Mouse (Mus musculus): ENCODE measurements around the gene Zdhhc23. TPM values are rescaled to one million over a fixed set of nuclear protein-coding genes. Genes with fewer than 3 reads are reported as not detected.

Gene Zdhhc23
- total RNA-seq, 2 experiments from 2014 or later: 1.6 to 6.0 TPM

DNA sequence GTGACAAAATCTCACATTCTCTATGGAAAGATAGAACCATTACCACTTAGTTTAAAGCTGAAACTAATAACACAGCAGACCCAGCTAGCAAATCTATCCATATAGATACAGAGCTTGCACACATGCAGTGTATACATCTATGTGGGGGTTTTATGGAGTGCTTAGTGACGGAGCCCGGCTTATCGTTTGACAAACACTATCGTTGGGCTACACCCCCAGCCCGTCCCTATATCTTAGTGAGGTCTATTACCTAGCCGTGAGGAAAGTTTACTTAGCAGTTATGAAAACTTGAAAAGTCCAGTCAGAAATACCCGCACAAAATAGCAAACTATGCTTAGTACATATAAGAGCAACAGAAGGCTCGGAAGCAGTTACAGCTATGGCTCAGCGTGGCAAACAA is 7.8 kb downstream of the Zdhhc23 start:
- no peak for DNase-seq
- intact Hi-C loops (cut with DNase I; ENCODE audit: low total_unique reads): no loop called here

DNA sequence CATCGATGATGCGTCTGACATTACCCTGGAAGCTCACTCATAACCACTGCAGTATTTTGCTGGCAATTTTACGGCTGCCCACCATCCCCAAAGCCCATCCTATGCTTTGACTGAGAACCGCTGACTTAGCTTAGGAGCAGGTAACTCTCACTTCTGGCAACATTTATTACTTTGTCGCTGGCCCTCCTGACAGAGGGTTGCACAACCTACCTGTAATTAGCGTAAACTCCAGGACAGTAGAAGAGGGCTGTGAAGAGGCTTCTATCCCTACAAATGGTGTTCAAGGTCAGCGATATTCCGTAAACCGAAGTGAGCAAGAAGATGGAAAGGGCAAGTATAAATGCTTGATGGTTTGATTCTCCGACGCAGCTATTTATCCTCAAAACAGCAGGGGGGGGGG is 8.4 kb downstream of the Zdhhc23 start:
- no peak for DNase-seq
- intact Hi-C loops (cut with DNase I; ENCODE audit: low total_unique reads): no loop called here

DNA sequence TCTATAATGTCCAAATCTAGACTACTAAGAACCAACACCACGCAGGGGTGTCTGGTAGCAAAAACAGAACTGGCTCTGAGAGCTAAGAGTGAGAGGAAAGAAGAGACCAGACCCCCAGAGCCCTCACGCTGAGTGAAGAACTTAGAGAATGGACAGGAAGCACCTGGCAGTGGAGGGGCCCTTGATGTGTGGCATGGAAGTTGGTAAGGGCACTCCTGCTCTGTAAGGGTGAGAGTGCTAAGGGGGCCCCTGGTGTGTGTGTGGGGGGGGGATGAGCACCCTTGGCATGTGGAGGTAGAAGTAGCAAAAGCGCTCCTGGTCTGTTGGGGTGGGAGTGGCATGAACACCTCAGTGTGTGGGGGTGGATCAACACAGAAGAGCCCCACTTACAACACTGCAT is 9.2 kb downstream of the Zdhhc23 start:
- intact Hi-C loops (cut with DNase I; ENCODE audit: low total_unique reads): no loop called here
- no peak for DNase-seq

DNA sequence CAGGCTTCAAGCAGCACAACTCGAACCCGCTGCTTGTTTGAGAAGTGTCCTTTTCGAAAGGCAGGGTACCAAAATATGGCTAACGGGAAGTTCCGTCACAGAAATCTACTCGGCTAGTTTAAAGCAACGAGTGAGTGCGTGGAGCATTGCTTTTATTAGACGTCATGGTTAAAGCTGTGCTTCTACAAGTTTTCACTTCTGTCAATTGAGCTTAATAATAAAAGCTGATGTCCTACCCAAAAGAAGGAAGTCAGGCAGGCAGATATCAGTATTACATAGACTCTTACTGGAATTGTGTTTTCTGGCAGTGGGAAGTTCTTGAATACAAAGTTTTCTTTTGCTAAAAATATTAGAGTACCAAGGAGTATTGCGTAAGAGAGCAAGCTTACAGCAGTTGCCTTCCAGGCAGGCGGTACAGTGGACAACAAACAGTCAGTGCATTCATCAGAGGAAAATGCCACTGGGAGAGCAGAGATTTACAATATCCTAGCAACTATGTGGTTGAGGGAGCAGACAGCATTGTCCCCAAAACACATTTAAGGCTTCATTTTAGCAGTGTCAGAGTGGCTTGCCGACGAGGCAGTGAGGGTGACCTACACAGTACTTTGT is 13.7 kb downstream of the Zdhhc23 start:
- intact Hi-C loops (cut with DNase I; ENCODE audit: low total_unique reads): no loop called here
- no peak for DNase-seq

DNA sequence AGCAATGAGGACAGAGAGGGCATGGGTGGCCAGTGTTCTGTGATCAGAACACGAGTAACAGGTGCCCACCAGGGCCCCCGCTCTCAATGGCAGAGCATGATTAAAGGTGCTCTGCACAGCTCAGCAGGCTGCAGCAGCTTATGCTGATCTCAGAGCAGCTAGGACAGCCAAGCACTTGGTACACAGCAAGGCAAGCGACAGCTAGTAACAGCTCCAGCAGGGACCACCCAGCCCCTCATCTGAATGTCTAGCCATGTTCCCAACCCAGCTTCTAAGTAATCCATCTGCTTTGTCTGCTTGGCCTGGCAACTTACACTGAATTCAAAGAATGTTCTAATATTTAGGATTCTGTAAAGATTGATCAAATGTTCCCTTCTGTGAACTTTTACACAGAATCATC is 15.8 kb downstream of the Zdhhc23 start:
- DNase-seq: no peak
- intact Hi-C loops (cut with DNase I; ENCODE audit: low total_unique reads): no loop called here

DNA sequence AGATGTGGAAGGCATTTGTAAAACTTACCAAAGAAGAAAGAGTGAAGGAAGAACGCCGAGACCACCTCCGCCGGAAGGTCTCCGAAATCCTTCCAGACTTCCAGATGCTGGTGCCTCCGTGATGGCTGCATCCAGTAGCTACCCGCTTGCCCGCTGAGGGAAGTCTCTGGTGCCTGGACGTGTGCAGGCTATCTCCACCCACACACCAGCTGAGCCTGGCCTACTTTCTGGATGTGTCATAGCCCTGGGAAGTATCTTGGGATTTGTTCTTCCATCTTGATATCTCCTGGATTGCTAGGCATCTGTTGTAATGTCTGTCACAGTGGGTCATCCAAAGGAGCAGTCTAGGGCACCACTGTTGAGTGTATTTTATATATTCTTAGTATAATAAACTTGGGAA is 16.3 kb downstream of the Zdhhc23 start:
- no peak for DNase-seq
- intact Hi-C loops (cut with DNase I; ENCODE audit: low total_unique reads): no loop called here

DNA sequence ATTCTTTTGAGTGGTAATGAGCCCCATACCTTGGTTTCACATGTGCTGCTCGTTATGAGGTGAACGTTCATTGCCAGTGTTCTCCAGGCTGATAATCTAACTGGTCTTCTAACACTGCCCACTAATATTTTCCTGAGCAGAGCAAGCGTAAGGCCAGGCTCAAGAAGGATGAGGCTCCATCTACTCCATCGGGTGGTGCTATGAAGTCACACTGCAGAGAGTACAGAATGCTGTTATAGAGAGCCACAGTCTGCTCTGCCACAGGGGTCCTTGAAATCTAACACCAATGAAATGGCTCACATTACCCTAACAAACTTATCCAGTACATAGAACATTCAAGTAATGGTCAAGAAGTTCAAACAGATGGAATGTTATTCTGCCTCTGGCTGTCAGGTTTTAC is 21.6 kb downstream of the Zdhhc23 start:
- no peak for DNase-seq
- intact Hi-C loops (cut with DNase I; ENCODE audit: low total_unique reads): no loop called here

DNA sequence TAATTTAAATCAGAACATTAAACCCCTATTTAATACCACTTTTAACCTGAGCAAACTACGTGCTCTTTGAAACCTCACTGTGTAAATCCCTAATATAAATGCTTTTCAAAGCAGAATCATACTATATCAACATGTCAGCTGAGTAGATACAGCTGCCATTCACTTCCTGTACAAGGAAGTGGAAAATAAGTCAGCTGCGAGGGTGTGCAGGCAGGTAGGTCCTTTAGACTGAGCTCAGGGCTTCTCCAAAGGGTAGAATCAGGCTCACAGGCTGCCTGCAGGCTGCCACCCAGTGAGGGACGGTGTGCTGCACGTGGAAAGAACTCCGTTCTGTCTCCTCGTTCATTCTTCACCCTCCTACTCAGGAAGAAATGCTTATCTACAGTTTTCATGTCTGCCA is 24.7 kb downstream of the Zdhhc23 start:
- no peak for DNase-seq
- intact Hi-C loops (cut with DNase I; ENCODE audit: low total_unique reads): no loop called here

DNA sequence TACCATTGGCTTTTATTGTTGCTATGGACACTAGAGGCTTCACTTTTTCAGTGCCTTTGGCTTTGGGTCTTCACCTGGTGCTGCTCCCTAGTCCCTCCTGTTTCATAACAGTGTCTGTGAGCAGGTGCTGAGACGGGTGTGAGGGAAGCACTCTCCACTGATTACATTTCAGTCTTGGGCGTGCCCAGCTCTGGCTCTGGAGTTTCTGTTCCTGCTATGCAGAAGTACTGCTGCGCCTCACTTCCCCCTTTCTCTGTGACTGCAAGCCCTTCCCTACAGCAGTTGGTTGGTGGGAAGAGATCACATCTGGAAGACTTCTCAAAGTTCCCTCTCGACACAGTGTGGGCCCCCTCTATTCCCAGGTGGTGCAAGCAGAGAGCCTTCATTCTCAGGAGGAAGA is 28.0 kb downstream of the Zdhhc23 start:
- intact Hi-C loops (cut with DNase I; ENCODE audit: low total_unique reads): no loop called here
- no peak for DNase-seq

DNA sequence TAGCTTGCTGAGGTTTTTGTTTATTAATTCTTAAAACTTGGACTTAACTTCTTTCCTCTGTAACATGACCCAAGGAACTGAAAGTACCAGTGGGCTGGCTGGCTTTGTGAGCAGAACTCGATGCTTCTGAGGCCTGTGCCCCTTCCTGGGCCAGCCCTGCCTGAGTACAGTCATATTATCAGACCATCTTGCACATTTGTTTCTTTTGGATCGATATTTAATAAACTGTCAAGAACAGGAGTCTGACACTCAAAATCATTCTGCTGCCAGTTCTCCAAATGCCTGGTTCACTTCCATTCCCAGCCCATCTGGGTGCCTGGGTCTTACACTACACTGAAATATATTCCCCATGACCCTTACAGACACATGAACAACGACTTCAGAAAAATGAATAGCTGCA is 33.7 kb downstream of the Zdhhc23 start:
- intact Hi-C loops (cut with DNase I; ENCODE audit: low total_unique reads): no loop called here

DNA sequence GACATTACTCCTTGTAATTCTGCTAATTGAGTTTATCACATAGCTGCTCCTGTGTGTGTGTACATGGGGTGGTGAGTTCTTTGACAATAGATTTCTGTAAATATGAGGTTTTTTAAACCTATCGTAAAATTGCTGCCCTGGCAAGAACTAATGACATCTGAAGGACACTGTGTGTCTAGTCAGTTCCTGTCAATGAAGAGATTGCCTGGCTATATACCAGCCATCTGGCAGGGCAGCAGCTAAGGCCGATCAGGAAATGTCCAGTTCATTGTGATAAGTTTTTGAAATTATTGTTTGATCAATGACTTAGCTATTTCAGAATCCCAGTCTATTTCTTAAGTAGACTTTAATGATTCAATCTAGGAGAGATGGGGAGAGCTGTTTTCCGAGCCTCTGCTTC is 34.2 kb downstream of the Zdhhc23 start:
- no peak for DNase-seq
- intact Hi-C loops (cut with DNase I; ENCODE audit: low total_unique reads): no loop called here

More for the DNA sequence above, 33.7 kb downstream of the Zdhhc23 start:
- DNase-seq: no peak

DNA sequence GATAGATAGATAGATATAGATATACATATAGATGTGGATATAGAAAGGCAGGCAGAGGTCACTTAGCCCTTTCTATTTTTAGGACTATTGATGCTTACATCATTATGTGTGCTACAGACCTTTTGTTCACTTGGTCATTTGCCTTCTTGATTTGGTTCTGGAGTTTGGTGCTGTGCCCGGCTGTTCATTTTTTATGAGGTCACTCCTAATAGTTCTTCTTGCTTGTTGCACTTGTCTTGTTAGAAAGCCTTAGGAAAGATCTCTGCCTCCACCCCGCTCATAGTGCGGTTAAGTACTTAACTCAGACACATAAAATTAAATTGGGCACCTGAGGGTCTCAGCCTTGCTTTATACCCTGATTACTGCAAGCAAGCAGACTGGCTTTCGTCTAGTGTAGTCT is 38.7 kb downstream of the Zdhhc23 start:
- DNase-seq: no peak
- intact Hi-C loops (cut with DNase I; ENCODE audit: low total_unique reads): no loop called here

DNA sequence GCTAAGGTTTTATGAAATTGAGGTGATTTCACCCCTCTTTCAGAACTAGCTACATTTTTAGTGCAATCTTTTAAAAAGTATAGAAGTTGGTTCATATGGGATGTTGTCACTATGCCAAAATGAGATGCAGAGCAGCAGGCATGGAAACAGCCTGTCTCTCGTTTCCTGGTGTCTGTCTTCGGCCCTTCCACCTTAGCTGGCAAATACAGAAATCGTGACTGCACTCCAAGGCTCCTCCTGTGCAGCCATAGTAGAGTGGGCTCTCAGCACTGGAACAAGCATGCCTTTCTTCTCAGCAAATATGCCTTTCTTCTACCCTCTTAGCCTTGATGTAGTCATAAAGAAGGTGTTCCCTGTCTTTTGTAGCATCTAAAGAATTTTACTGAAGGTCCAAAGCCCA is 43.7 kb downstream of the Zdhhc23 start:
- DNase-seq: no peak
- intact Hi-C loops (cut with DNase I; ENCODE audit: low total_unique reads): no loop called here

DNA sequence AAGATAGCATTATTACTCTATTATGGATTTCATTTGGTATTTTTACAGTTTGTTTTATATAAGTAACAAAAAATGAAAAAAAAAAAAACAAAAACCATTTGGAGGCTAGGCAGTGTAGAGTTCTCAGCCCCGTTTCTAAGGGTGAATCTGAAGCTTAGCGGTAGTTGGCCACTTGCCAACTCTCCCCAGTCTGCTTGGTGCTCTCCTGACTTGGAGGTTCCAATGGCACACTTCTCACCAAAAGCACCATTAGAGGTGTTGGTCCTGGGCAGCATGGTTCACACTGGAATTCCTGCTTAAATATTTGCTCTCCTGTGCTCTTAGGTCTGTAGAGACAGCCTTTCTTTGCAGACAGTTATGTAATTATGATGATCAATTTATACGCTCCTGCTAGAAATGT is 44.2 kb downstream of the Zdhhc23 start:
- intact Hi-C loops (cut with DNase I; ENCODE audit: low total_unique reads): no loop called here
- no peak for DNase-seq

DNA sequence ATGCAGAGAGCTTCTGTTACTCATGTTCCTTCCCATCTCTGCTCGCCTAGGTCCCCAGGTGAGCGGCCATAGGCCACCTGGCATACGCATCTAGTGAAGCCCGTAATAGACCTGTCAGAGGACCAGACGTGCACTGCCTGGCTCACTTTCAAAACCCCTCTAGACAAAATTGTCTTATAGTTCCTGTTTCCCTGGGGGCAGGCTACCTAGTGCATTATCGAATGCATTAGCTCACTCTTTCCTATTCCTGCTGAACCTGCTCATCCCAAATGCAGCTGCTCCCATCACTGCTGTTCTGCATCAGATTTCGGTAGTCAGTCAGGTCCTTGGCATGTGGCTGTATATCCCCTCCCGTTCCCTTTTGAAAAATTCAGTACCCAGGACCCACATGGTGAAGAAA is 44.7 kb downstream of the Zdhhc23 start:
- no peak for DNase-seq
- intact Hi-C loops (cut with DNase I; ENCODE audit: low total_unique reads): no loop called here

DNA sequence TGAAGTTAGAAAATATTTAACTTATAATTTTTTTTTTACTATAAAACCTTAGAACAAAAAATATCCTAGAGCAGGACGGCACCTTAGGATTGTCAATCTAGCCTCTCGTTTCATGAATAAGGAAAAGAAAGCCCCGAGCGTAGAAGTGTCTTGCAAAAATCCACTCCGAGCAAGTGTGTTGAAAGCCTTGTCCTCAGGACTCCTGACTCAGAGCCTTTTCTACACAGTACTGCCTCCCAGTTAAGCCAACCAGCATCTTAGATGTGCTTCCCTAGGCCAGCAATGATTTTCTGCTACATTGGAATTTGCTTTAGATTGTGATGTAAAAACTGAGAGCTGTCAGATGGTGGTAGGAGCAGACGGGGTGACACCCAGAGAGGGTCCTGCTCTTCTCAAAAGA is 46.5 kb downstream of the Zdhhc23 start:
- intact Hi-C loops (cut with DNase I; ENCODE audit: low total_unique reads): no loop called here
- DNase-seq: no peak

DNA sequence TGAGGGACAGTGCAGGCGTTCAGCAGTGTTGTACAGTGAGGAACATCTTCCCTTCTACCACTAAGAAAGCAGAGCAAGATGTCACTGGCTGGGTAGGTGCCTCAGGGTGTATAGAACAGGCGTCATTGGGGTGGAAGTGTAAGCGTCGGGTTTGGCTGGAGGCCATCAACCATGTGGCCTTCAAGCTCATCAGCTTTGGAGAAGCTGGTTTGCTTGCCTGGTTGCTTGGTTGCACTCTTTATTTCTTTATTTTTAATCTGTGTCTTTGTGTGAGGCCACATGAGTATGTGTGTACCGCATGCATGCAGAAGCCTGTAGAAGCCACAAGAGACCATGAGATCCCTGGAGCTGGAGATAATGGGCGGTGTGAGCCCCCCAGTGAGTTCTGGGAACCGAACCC is 47.3 kb downstream of the Zdhhc23 start:
- no peak for DNase-seq
- intact Hi-C loops (cut with DNase I; ENCODE audit: low total_unique reads): no loop called here

DNA sequence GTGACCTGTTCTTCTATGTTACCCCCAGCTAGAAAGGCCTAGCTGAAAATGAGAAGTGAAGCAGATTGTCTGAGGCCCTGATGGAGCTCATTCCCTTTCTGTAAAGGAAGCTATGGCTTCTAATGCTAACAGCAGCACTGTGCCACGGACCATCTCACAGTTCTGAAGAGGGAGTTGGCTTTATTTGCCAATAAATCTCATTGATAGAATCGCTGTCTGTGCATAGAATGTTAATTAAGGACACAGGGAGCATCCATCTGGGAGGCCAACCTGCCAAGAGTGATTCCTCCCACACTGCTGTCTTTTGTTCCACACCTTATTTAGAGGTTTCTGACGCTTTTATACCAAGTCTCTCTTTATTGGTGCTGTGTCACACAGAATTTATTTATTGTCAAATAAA is 48.1 kb downstream of the Zdhhc23 start:
- intact Hi-C loops (cut with DNase I; ENCODE audit: low total_unique reads): no loop called here
- no peak for DNase-seq

DNA sequence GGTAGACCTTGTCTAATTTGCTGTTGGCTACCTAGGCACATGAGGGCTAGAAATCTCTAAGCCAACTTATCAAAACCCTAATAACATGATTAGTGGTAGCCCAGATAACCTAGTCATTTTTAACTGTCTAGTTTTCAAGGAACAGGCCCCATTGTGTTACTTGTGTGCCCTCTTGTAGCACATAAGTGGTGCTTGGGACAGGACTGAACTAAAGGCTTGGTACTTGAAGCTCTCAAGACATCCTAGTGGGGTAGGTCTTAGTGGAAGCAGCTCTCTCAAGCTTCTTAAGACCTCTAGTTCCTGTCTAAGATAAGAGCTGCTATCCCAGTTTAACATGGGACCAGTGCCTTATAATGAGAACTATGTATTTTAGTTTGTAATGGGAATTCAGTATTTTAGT is 49.0 kb downstream of the Zdhhc23 start:
- intact Hi-C loops (cut with DNase I; ENCODE audit: low total_unique reads): no loop called here

DNA sequence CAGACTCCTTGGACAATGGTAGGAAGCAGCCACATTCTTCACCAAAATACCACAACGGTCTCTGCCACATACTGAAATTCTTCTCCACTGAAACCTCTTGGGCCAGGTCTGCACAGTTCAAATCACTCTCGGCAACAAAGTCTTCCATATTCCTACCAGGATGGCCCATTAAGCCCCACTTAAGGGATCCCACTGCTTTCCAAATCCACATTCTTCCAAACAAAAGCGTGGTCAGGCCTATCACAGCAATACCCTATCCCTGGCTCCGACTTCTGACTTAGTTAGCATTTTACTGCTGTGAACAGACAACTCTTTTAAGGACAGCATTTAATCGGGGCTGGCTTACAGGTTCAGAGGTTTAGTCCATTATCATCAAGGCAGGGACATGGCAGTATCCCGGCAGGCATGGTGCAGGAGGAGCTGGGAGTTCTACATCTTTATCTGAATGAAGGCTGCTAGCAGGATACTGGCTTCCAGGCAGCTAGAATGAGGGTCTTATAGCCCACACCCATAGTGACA is 53.2 kb downstream of the Zdhhc23 start, which contains the start of gene Qtrt2:
TSS of gene Qtrt2 (minus strand) at position 469 of the 519 bp plus-strand sequence.
- intact Hi-C loops (cut with DNase I; ENCODE audit: low total_unique reads): no loop called here
- DNase-seq: no peak

More for the DNA sequence above, 49.0 kb downstream of the Zdhhc23 start:
- no peak for DNase-seq

DNA sequence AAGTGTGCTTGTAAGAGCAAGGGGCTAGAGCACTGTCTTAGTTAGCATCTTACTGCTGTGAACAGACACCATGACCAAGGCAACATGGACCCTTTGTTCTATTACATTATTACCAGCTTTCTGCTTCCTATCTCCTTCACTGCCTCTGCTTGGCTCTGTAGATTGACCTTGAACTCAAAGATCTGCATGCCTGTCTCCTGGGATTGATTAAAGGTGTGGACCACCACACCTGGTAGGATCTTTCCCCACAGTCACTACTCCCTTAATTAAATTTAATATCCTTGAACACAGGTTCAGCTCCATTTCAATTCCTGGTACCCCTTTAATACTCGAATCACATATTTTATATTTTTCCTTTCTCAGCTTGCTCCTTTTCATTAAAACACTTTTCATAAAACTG is 53.7 kb downstream of the Zdhhc23 start:
- DNase-seq: no peak
- intact Hi-C loops (cut with DNase I; ENCODE audit: low total_unique reads): no loop called here

DNA sequence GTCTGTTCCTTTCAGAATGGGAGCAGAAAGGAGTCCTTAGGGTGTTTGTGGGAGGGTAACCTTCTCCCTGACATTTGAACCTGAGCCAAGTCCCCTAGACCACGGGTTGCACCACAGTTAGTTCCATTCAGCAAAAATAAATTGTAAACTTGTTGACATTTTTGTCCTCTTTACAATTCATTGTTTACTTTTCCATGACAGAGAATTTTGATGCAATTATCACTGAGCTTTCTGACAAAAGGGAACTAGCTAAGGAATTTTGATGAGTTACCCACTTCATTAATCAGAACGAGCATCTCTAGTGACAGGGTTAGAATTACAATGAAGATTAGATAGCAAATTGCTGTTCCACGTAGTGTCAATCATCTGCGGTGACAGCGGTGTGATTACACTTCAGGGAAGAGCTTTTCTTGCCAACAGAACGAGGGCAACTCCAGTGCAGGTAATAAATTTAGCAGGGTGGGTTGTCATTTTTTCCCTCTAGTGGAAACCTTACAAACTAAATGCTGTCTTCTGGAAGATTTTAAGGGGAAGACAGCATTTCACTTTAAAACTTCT is 54.5 kb downstream of the Zdhhc23 start:
- no peak for DNase-seq
- intact Hi-C loops (cut with DNase I; ENCODE audit: low total_unique reads): no loop called here
